Mouse (Mus musculus) ES-E14 (cell line): ENCODE measurements around the gene Fzd10. TPM values are rescaled to one million over a fixed set of nuclear protein-coding genes. Genes with fewer than 3 reads are reported as not detected.

Source experiments
- DNase-seq: peaks from one replicate; pipeline ENCODE4 v3.0.0-alpha.2; 2013; ENCODE audit warnings: low read depth, low spot score
- H3K27ac ChIP-seq: 2 replicates; pipeline ENCODE4 v1.5.1; 2012; ENCODE audit warnings: low read depth, mild to moderate bottlenecking, low read length, moderate library complexity, mixed read lengths; ENCODE audit not compliant: poor library complexity, insufficient read depth, severe bottlenecking
- H3K36me3 ChIP-seq: 2 replicates; pipeline ENCODE4 v1.6.1; 2012; ENCODE audit warnings: mild to moderate bottlenecking, low read length, moderate library complexity, mixed read lengths; ENCODE audit not compliant: control insufficient read depth, poor library complexity, insufficient read depth, severe bottlenecking
- H3K4me1 ChIP-seq, 2 experiments: fragments of 150-350 bp in 1 of 2; sonication (generic) in 1 of 2; 2 replicates each; pipeline ENCODE4 v1.6.1; 2012; ENCODE audit warnings: low read length in 2 of 2, mild to moderate bottlenecking in 1 of 2, mixed read lengths in 1 of 2; ENCODE audit not compliant: control insufficient read depth in 2 of 2, insufficient read depth in 2 of 2, poor library complexity in 1 of 2
- H3K4me3 ChIP-seq, 2 experiments: fragments of 150-350 bp in 1 of 2; sonication (generic) in 1 of 2; 2 replicates each; pipeline ENCODE4 v1.5.1; 2012; ENCODE audit warnings: low read length in 2 of 2, low read depth in 1 of 2, mild to moderate bottlenecking in 1 of 2, mixed read lengths in 1 of 2; ENCODE audit not compliant: insufficient read depth in 1 of 2, poor library complexity in 1 of 2, severe bottlenecking in 1 of 2
- H3K9ac ChIP-seq: 2 replicates; pipeline ENCODE4 v1.6.1; 2012; ENCODE audit warnings: low read depth, mild to moderate bottlenecking, low read length, mixed read lengths; ENCODE audit not compliant: poor library complexity, insufficient read depth, severe bottlenecking
- H3K9me3 ChIP-seq: fragments of 150-350 bp; sonication (generic); 2 replicates; pipeline ENCODE4 v1.6.1; 2012; ENCODE audit warnings: low read depth, mild to moderate bottlenecking, low read length; ENCODE audit not compliant: control insufficient read depth, insufficient read depth
- CHD2 ChIP-seq: IDR thresholded peaks from 2 replicates; pipeline ENCODE4 v1.6.1; 2014; ENCODE audit warnings: mild to moderate bottlenecking, low read depth, low read length, inconsistent platforms
- HCFC1 ChIP-seq: IDR thresholded peaks from 2 replicates; pipeline ENCODE4 v1.6.1; 2012; ENCODE audit warnings: low read length, inconsistent platforms, borderline replicate concordance; ENCODE audit not compliant: insufficient read depth
- MAFK ChIP-seq: IDR thresholded peaks from 2 replicates; pipeline ENCODE4 v1.6.1; 2014; ENCODE audit warnings: mild to moderate bottlenecking, low read depth, low read length, inconsistent platforms; ENCODE audit not compliant: insufficient read depth
- ZC3H11A ChIP-seq: IDR thresholded peaks from 2 replicates; pipeline ENCODE4 v1.6.1; 2012; ENCODE audit warnings: low read depth, mild to moderate bottlenecking, inconsistent platforms, low read length, borderline replicate concordance
- ZNF384 ChIP-seq: IDR thresholded peaks from 2 replicates; pipeline ENCODE4 v1.6.1; 2012; ENCODE audit warnings: low read depth, low read length, inconsistent platforms
- in situ Hi-C, 2 experiments: fragments of 600-800 bp; cut with MboI; formaldehyde crosslinking; loops; one replicate each; pipeline ENCODE4 v1.15.1; 2025; ENCODE audit warnings: low sequenced_read_pairs in 2 of 2, inconsistent platforms in 1 of 2; ENCODE audit not compliant: unreplicated experiment in 2 of 2
- total RNA-seq: library from RNA; depleted of rRNA; stranded (reverse); fragments of 300-350 nt; gene quantifications from 2 replicates; pipeline ENCODE4 v1.2.3, GENCODE M21; 2012

Fzd10 gene
- total RNA-seq, 1 experiment = 30.6 TPM

DNA sequence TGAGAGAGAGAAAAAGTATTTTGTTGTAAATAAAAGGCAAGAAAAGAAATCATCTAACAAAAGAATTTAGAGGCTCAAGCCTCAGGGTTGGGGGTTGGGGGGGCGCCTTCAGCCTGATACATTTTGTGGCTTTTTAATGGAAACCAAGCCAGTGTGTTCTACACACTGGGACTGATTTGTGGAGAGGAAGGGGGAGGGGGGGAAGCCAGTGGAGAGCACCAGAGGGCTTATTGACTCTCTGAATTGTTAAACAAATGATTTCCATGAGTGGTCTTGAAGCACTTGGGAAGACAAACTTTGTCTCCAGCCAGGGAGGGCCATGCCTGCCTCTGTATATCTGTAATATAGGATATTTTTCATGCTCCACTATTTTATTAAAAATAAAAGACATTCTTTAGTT is 3.0 kb downstream of the Fzd10 start:
- no peak overlapping the region; a peak in 1 of 4 replicates for H3K4me3 ChIP-seq
- DNase-seq = no peak
- peaks cover 4% of the 10 kb centered on the region; the same call in 1 of the 2 replicates for H3K36me3 ChIP-seq

DNA sequence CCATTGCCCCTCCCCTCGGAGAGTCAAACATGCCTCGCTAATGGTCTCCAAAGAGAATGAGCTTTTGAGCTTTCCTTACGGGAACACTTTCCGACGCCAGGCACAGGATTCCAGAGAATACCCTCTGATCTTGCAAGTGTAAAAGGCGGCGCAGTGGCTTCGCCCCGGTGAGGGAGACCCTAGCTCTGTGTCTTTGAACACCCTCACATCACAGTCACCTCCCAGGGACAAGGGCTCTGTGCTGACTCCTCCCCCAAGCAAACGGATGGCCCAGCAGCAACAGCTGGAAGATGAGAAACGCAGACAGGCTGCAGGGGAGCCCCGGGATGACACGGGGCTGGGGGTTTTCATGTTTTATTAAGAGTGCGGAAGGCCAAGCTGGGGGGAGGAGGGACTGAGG is 6.0 kb downstream of the Fzd10 start:
- no peak overlapping the region for H3K27ac ChIP-seq
- DNase-seq = no peak
- no peak overlapping the region for H3K9ac ChIP-seq
- peaks cover 4% of the 10 kb centered on the region; the same call in 1 of the 2 replicates for H3K36me3 ChIP-seq
- H3K9me3 ChIP-seq = no peaks in the 10 kb centered on the region
- peaks cover 12 to 25% of the 10 kb centered on the region in 2 experiments; a peak in 3 of 4 replicates for H3K4me1 ChIP-seq
- in situ Hi-C loops = no loop called here
- no peak for TF ChIP-seq ZNF384
- TF ChIP-seq ZC3H11A = no peak
- no peak for TF ChIP-seq CHD2
- TF ChIP-seq HCFC1 = no peak
- TF ChIP-seq MAFK = no peak
- no peak overlapping the region for H3K4me3 ChIP-seq

More for the DNA sequence above, 3.0 kb downstream of the Fzd10 start:
- Histone ChIP-seq H3K9ac (no peak overlapping the region), H3K4me1 (peaks cover 12 to 23% of the 10 kb centered on the region in 2 experiments; a peak in 3 of 4 replicates), H3K9me3 (no peaks in the 10 kb centered on the region), H3K27ac (no peak overlapping the region)
- TF ChIP-seq ZNF384 (no peak), MAFK (no peak), CHD2 (no peak), HCFC1 (no peak), ZC3H11A (no peak)
- in situ Hi-C loops = no loop called here

DNA sequence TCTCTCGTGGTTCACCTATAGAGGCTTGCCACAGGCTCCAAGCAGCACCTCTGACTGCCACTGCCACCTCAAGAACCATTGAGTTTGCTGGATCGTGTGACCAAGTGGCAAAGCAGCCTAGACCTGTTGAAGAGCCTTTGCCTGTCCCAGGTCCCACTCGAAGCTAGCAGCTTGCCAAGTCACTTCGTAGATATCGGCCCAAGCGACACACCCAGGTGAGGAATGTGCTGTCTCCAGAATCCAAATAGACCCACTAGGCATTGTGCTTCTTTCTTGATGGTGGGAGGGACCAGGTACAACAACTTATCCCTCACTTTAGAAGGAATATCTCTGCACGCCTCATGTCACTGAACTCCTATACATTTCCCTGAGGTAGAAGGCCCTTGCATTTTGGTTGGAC is 8.4 kb downstream of the Fzd10 start:
- no peak for TF ChIP-seq ZC3H11A
- no peak for TF ChIP-seq MAFK
- no peak for TF ChIP-seq ZNF384
- TF ChIP-seq HCFC1 = no peak
- TF ChIP-seq CHD2 = no peak
- DNase-seq = no peak

DNA sequence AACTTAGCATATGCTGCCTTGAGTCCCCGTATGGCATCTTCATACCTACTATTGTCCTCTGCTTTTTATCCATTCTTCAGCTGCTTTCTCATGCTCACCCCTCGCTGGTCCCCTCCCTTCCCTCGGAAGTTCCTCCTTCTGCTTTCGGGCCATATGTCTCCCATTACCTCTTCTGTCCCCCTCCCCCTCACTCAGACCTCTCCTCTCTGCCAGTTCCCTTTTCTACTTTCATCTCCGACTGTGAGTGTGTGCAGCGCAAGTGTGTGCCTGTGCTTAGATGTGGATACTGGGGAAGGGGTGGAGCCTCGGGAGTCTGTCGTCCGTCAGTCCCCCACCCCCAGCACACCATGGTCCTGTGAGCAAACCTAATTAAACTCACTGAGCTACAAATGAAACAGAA is 17.0 kb downstream of the Fzd10 start:
- H3K9me3 ChIP-seq = no peaks in the 10 kb centered on the region
- no peak overlapping the region for H3K9ac ChIP-seq
- no peaks in the 10 kb centered on the region for H3K36me3 ChIP-seq
- H3K4me3 ChIP-seq = no peak overlapping the region
- no peak for DNase-seq
- H3K4me1 ChIP-seq = peaks cover 0 to 2% of the 10 kb centered on the region in 2 experiments; a peak in 1 of 4 replicates
- H3K27ac ChIP-seq = no peak overlapping the region
- TF ChIP-seq HCFC1 (no peak), MAFK (no peak), CHD2 (no peak), ZNF384 (no peak), ZC3H11A (no peak)
- in situ Hi-C loops = no loop called here

More for the DNA sequence above, 8.4 kb downstream of the Fzd10 start:
- H3K9me3 ChIP-seq = no peaks in the 10 kb centered on the region
- H3K27ac ChIP-seq = no peak overlapping the region
- in situ Hi-C loops = no loop called here
- no peaks in the 10 kb centered on the region for H3K36me3 ChIP-seq
- H3K4me1 ChIP-seq = peaks cover 4 to 15% of the 10 kb centered on the region in 2 experiments; a peak in 3 of 4 replicates
- H3K9ac ChIP-seq = no peak overlapping the region
- no peak overlapping the region for H3K4me3 ChIP-seq

DNA sequence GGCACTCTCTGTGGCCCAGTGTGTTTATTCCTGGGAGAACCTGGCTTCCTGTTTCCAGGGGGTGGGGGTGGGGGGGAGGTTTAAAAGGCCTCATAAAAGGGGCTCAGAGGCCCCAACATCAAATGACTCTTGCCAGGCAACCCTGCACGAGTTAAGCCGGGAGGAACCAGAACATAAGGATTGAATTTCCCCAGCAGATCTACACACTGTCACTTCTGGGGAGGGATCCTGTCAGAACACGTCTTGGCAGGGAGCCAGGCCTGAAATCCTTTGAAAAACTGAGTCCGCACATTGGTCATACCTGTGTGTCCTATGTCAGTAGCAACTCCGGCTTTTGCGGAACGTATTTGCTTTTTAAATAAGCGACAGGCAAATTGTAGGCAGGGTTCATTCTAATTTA is 19.3 kb downstream of the Fzd10 start:
- Histone ChIP-seq H3K9ac (no peak overlapping the region), H3K4me3 (no peak overlapping the region), H3K36me3 (no peaks in the 10 kb centered on the region), H3K4me1 (peaks cover 0 to 2% of the 10 kb centered on the region in 2 experiments; a peak in 1 of 4 replicates), H3K27ac (no peak overlapping the region), H3K9me3 (no peaks in the 10 kb centered on the region)
- no peak for DNase-seq
- TF ChIP-seq HCFC1 (no peak), ZNF384 (no peak), MAFK (no peak), ZC3H11A (no peak), CHD2 (no peak)
- in situ Hi-C loops = no loop called here
